Mouse (Mus musculus): ENCODE data around the gene Nudt3.

The Nudt3 gene

GRCm38 (mm10) chr17:27634871-27635574 lies 11.7 kb upstream of the Nudt3 start, which contains the start of gene RPS10-NUDT3:
Gene RPS10-NUDT3, minus strand, starts transcription at chr17:27635222.
- peak; percentile 96 for DNase-seq

DNA sequence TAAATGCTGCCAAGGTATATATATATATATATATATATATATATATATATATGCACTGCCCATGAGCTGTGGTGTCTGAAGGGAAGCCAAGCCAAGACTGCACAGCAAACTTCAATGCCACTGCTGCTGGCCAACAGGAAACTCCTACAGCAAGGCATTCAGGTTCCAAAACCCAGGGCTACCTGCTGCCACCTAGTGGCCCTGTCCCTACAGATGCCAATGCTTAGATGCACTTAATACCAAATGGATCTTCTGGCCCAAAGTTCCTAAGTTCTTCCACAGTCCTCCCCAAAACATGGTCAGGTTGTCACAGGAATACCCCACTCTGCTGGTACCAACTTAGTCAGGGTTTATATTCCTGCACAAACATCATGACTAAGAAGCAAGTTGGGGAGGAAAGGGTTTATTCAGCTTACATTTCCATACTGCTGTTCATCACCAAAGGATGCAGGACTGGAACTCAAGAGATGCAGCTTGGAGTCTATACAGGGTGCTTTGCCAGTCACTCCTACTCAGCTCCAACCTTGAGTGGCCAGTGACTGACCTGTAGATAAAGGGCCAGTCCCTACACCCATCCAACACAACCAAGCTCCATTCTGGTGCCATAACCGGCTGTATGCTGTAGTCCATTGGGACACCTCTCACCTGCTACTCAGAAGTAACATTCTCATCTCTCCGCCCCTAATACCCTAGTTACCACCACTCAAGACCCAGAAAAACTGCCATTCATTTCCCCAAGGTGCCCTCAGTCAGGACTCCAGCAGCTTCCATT lies 6.1 kb upstream of the Nudt3 start:
- DNase-seq, result peak; percentile 88

- no peak for DNase-seq
Observed at GRCm38 (mm10) chr17:27628376-27628775, 5.1 kb upstream of the Nudt3 start.

GRCm38 (mm10) chr17:27627451-27627850 lies 4.2 kb upstream of the Nudt3 start:
- no peak for DNase-seq

GRCm38 (mm10) chr17:27626681-27627080 lies 3.4 kb upstream of the Nudt3 start:
- no peak for DNase-seq

DNA sequence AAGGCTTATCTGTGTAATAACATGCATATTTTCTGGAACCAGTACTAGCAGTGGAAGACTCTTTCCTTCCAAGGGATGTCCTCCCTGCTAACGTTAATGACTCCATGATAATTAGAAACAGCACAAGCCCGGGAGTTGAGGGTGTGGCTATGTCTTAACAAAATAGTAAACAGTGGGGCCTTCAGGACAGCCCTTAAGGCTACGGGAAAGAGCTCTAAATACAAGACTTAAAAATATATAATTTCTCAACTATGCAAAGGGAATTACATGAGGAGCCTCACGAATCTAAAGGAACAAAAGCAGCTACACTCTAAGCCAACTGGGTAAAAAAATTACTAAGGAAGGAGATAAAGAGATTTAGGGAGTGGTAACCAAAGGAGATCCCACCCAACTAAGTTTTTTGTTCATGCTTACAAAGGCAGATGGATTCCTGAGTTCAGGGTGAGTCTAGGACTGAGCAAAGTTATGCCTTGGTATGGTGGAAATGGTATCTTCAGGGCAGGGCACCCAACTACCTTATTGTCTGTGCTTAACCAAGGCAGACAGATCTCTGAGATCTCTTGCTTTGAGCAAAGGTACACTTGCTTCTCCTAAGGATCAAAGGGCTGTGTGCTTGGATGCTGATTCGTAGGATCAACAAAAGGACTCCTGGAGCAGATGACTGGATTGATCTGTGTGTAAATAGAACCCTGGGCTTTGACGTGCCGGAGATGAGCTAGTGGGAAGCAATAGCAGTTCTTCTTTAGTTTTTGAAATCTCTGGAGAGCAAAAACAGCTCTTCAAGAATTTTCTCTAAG lies 2.4 kb upstream of the Nudt3 start:
- DNase-seq, result no peak

GRCm38 (mm10) chr17:27622611-27623359 lies 510 bp downstream of the Nudt3 start:
- peak; percentile 78 for DNase-seq

DNA sequence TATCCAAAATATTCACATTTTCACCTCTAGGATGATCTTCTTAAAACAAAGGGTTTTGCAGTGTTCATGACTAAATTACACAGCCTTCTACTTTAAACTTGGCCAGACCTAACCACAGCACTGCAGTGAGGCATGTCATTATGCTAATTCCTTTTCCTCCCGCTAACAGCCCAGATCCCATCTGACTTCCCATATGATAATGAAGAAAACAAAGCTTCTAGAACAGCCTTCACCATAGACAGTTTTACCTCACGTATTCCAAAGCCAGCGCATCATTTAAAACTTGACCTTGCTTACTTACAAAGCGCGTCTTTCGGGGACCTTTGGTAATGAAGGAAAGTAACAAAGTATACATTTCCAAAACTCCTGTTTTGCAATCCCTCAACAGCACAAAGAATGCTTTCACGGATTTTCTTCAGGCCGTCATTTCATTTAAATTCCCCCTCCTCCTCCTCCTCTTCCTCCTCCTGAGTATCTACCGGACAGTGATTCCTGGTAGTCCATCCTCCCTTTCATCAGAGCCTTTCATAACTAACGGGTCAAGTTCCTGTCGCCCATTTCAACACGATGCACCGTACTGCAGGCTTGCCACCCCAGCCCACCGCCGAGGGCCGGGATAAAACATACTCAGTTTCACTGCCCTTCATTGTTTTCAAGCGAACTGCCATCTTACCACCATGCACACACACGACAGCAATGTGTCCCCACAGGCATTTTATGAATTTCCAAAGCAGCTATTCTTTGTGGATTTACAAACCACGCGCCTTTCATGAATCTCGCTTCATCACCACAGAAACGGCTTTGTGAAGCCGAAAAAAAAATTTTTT lies 1.4 kb downstream of the Nudt3 start:
- DNase-seq, result peak; percentile 54

DNA sequence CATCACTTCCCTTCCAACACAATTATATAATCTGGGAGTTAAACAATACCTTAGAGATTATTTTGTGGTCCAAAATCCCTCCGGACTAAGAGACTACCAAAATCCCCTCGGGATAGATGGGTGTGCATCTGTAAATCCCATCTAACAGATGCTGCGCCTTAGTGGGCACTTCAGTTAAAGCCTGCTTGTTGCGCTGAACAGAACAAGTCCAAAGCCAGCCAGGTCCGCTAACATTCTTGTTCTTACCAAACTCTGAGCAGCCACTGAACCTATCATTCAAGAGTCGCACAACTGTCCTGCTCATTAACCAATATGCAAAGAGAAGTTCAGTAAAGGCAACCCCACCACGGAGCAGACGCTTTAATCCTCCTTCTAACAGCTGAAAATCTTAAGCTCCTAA lies 2.1 kb downstream of the Nudt3 start:
- no peak for DNase-seq

GRCm38 (mm10) chr17:27615388-27615787 lies 7.9 kb downstream of the Nudt3 start:
- DNase-seq, result no peak

GRCm38 (mm10) chr17:27613016-27613415 lies 10.3 kb downstream of the Nudt3 start:
- DNase-seq, result no peak

DNA sequence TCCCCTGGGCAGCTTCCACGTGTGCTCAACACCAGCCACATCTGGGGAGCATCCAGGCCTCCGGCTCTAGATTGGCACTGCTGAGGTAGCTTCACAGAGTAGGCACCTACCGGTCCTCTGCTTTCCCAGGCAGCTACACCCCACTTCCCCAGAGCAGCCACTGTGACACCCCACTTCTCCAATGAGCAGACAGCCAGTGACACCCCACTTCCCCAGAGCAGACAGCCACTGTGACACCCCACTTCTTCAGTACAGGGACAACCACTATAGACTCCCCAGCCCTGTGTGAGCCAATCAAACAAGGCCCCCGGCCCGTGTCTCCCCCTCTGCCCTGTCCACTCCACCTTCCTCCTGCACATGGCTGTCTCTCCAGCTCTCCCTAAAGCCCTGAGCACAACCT lies 11.3 kb downstream of the Nudt3 start:
- DNase-seq, result no peak

- DNase-seq, result no peak
Observed at GRCm38 (mm10) chr17:27611519-27611884, 11.8 kb downstream of the Nudt3 start.

DNA sequence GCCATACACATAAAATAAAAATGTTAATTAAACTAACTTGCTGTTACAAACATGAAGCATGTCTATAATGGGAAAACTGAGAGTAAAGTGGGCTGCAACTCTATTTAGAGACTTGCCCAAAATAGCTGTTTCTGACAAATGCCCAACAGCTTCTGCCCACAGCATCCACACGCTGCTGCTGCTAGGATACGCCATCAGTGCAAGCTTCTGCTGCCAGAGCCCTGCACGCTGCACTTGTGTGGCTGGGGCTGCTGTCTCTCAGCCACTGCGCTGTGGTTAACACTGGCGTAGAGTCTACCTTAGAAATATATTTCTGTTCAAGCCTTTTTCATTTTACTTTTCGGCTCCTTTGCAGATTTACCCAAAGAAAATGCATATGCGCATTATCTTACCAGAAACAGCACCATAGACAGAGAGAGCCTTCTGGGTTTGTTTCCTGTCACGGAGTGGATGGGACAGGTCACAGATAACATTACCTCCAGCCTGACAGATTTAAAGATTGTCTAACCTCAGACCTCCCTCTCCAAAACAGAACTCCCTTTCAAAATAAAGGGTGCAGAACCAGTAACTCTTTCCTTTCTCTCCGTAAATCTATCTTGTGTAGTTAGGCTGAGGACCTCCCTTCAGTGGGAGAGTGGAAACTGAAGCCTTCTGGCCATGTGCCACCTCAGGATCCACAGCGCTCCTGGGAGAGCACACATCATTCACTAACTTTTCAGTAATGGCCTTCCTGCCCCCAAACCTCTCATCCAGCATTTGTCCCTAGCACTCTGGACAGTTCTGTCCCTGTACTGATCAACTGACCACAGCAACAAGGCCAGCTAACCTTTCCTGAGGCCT lies 12.4 kb downstream of the Nudt3 start:
- no peak for DNase-seq

DNA sequence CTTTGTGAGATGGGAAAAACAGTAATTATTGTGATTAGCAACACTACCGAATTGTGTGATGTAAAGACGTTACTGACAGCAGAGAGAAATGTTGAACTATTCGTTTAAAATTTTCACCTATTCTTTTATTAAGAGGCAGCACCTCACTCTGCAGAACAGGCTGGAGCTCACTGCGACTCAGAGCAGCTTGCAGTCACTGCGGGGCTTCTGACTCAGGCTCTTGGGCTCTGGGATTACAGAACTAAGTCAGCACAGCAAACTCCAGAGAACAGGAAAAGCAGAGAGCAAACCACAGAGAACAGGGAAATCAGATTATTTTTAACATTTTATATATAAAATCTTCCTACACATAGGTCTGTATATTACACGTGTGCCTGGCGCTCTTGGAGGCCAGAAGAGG lies 13.7 kb downstream of the Nudt3 start:
- DNase-seq, result no peak

GRCm38 (mm10) chr17:27603522-27604234 lies 19.6 kb downstream of the Nudt3 start:
- no peak for DNase-seq

DNA sequence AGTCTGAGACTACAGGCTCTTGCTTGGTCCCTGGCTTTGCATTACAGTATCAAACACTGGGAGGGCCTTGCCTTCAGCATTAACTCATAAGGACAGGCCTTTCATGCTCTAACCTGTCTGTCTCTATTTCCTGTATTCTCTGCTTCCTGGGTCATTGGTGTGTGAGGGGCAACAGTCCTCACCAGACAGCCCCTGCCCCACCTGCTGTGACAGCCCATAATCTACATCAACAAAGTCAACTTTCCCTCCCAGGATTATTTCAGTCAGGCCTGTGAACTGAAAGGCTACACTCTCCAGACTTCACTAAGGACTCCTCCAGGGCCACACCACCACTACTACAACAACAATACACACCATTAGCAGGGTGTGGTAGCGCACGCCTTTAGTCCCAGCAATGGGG lies 20.3 kb downstream of the Nudt3 start:
- DNase-seq, result no peak

- DNase-seq, result no peak
Observed at GRCm38 (mm10) chr17:27600869-27601268, 22.4 kb downstream of the Nudt3 start.

GRCm38 (mm10) chr17:27600286-27600685 lies 23.0 kb downstream of the Nudt3 start:
- DNase-seq, result no peak

Measured in embryo, embryonic 11 days (tissue).